Mouse (Mus musculus) B cell, adult 67 days (primary cell): ENCODE data around the gene Dgkk. TPM values are rescaled to one million over a fixed set of nuclear protein-coding genes. Genes with fewer than 3 reads are reported as not detected.

Source experiments
- total RNA-seq, 2 experiments: library from RNA; stranded (reverse); gene quantifications; 4 replicates each; pipeline ENCODE4 v1.2.4; 2023

The Dgkk gene
- total RNA-seq = not detected

DNA sequence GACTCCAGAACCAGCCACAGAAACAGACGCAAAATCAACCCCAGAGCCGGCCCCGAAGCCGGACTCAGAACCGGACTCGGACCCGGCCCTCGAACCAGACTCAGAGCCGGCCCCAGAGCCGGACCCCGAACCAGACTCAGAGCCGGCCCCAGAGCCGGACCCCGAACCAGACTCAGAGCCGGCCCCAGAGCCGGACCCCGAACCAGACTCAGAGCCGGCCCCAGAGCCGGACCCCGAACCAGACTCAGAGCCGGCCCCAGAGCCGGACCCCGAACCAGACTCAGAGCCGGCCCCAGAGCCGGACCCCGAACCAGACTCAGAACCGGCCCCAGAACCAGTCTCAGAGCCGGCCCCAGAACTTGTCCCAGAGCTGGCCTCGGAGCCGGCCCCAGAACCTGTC is at the start of gene Dgkk:
Dgkk (plus strand) TSS at position 301 of the 400 bp plus-strand sequence.

